Mouse (Mus musculus): ENCODE data around the gene Emg1. TPM values are rescaled to one million over a fixed set of nuclear protein-coding genes. Genes with fewer than 3 reads are reported as not detected.

Gene Emg1
- polyA plus RNA-seq, 1 experiment from 2014 or later: 253 TPM

DNA sequence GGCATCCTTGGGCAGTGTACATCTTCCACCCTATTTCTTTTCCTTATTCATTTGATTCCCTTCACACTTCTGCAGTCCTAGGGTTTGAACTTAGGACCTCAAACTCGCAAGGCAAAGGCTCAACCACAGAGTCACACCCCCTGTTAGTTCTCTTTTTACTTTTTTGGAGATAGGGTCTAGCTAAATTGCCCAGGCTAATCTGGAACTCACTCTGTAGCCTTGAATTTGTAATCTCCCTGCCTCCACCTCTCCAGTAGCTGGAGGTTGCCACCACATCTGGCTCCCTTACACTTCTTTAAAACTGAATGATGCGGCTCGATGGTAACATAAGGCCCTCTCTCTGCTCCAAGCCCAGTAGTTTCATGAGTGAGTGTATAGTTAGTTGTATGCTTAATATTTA, 22.4 kb upstream of the Emg1 start:
- no peak overlapping the region for H3K4me3 ChIP-seq (ENCODE audit: low read depth, low read length)
- ATAC-seq (ENCODE audit: insufficient number of reproducible peaks, low FRiP score, low TSS enrichment, low read depth) (no peak), DNase-seq (ENCODE audit: low spot score) (no peak)
- no peaks in the 10 kb centered on the region for H3K27me3 ChIP-seq (ENCODE audit: control insufficient read depth, insufficient read depth, low read length)
- no peak overlapping the region for H3K27ac ChIP-seq (replicated peaks; ENCODE audit: low read depth, low read length)
- H3K9ac ChIP-seq (ENCODE audit: low read length): no peak overlapping the region
- H3K4me2 ChIP-seq (ENCODE audit: low read depth, severe bottlenecking): no peak overlapping the region
- peaks cover 9% of the 10 kb centered on the region for H3K4me1 ChIP-seq (ENCODE audit: control insufficient read depth, insufficient read depth, low read length)
- 88% methylated on average over 3 of the region's 3 CpGs for WGBS
- no peaks in the 10 kb centered on the region for H3K36me3 ChIP-seq (ENCODE audit: control insufficient read depth, insufficient read depth, low read length)
- no peaks in the 10 kb centered on the region for H3K9me3 ChIP-seq (ENCODE audit: control insufficient read depth, low read length)

DNA sequence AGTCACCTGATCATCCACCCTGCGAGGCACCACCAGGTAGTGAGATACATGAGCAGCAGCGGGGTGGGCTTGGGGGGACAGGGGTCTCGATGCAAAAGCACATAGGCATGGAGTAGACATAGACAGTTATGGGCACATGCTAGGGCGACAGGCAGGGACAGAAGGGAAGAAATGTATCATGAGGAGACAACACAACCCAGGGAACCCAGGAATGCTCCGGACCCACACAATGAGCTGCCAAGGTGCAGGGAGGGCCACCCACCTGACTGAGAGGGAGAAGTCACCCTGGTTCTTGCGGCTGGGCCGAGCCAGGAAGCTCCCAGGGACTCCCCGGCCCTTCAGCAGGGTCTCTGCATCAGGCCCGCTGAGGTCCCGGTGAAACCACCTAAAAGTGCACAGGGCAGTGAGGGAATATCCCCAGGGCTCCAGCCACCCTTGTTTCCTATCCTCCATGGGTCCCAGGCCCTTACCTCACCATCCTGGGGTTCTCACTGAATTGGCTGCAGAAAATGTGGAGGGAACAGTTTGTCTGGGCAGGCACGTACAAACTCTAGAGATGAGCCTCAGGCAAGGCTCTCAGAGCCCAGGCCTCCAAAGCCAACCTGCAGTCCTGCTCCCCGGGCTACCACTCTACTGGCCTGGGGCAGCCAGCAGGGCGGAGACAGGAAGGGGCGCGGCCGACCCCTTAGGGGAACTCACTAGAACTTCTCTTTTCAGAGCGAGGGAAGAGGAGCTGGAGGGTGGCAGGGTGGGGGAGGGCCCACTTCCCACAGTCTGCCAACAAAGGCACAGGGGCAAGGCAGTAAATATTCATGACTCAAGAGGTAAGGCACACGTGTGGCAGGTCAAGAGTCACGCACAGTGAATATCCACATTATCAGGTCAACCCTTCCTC, 20.7 kb upstream of the Emg1 start:
- no peaks in the 10 kb centered on the region for H3K36me3 ChIP-seq (ENCODE audit: control insufficient read depth, insufficient read depth, low read length)
- no peak overlapping the region for H3K27ac ChIP-seq (replicated peaks; ENCODE audit: low read depth, low read length)
- H3K4me1 ChIP-seq (ENCODE audit: control insufficient read depth, insufficient read depth, low read length): peaks cover 9% of the 10 kb centered on the region
- 52% methylated on average over 19 of the region's 19 CpGs for WGBS
- DNase-seq (ENCODE audit: low spot score): no peak
- H3K4me3 ChIP-seq (ENCODE audit: low read depth, low read length): no peak overlapping the region
- H3K9me3 ChIP-seq (ENCODE audit: control insufficient read depth, low read length): no peaks in the 10 kb centered on the region
- H3K27me3 ChIP-seq (ENCODE audit: control insufficient read depth, insufficient read depth, low read length): no peaks in the 10 kb centered on the region
- H3K9ac ChIP-seq (ENCODE audit: low read length): 0 out of 2 replicates have a peak overlapping the region, but pooled peaks have one; percentile 27
- no peak overlapping the region; the same call in 1 of the 2 replicates for H3K4me2 ChIP-seq (ENCODE audit: low read depth, severe bottlenecking)
- ATAC-seq (ENCODE audit: insufficient number of reproducible peaks, low FRiP score, low TSS enrichment, low read depth): no peak

GRCm38 (mm10) chr6:124731038-124731437, 19.1 kb upstream of the Emg1 start:
- WGBS: 88% methylated on average over 7 of the region's 7 CpGs
- no peak overlapping the region for H3K27ac ChIP-seq (replicated peaks; ENCODE audit: low read depth, low read length)
- no peaks in the 10 kb centered on the region for H3K27me3 ChIP-seq (ENCODE audit: control insufficient read depth, insufficient read depth, low read length)
- no peak overlapping the region for H3K4me3 ChIP-seq (ENCODE audit: low read depth, low read length)
- no peak overlapping the region for H3K9ac ChIP-seq (ENCODE audit: low read length)
- H3K36me3 ChIP-seq (ENCODE audit: control insufficient read depth, insufficient read depth, low read length): no peaks in the 10 kb centered on the region
- no peak for ATAC-seq (ENCODE audit: insufficient number of reproducible peaks, low FRiP score, low TSS enrichment, low read depth)
- no peak overlapping the region for H3K4me2 ChIP-seq (ENCODE audit: low read depth, severe bottlenecking)
- no peak for DNase-seq (ENCODE audit: low spot score)
- no peaks in the 10 kb centered on the region for H3K9me3 ChIP-seq (ENCODE audit: control insufficient read depth, low read length)
- peaks cover 9% of the 10 kb centered on the region for H3K4me1 ChIP-seq (ENCODE audit: control insufficient read depth, insufficient read depth, low read length)

DNA sequence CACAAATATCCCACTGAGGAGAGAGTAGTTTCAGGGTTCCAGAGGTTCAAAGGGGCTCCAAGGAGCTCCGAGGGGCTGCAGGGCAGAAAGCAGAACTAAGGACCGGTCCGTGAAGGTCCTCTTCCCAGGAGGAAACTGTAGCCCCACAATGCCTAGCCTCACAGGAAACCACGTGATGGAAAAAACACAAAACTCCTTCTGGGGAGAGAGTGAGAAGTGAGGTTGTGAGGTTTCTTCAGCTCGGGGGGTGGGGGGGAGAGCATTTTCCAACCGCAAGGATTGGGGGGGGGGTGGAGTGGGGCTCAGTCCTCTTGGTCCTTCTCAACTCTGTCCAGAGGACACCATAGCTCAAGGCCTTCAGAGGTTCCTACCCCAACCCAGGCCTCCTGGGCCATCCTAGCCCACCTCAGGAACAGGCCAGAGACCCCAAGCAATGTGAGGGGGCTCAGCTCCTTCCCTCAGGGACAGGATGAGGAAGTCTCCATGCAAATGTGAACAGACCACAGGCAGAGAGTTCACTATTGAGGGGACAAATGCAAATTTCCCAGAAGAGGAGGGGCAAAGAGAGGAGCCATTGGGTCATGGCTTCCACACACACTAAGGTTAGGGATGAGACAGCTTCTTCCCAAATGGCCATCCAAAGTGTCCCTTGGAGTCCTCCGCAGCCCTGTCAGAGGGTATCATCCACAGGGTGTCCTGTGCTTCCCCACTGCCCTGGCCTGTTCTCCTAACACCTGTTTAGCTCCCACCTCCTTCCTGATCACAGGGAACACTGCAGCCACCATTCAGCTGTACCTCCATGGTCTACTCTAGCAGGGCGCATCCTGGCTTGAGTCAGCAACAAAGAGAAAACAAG, 18.1 kb upstream of the Emg1 start:
- no peak overlapping the region for H3K9ac ChIP-seq (ENCODE audit: low read length)
- H3K4me2 ChIP-seq (ENCODE audit: low read depth, severe bottlenecking): no peak overlapping the region
- no peaks in the 10 kb centered on the region for H3K9me3 ChIP-seq (ENCODE audit: control insufficient read depth, low read length)
- H3K4me1 ChIP-seq (ENCODE audit: control insufficient read depth, insufficient read depth, low read length): peaks cover 9% of the 10 kb centered on the region
- H3K36me3 ChIP-seq (ENCODE audit: control insufficient read depth, insufficient read depth, low read length): no peaks in the 10 kb centered on the region
- no peak overlapping the region for H3K4me3 ChIP-seq (ENCODE audit: low read depth, low read length)
- 86% methylated on average over 8 of the region's 8 CpGs for WGBS
- no peaks in the 10 kb centered on the region for H3K27me3 ChIP-seq (ENCODE audit: control insufficient read depth, insufficient read depth, low read length)
- ATAC-seq (ENCODE audit: insufficient number of reproducible peaks, low FRiP score, low TSS enrichment, low read depth) (no peak), DNase-seq (ENCODE audit: low spot score) (no peak)
- no peak overlapping the region for H3K27ac ChIP-seq (replicated peaks; ENCODE audit: low read depth, low read length)

- 88% methylated on average over 10 of the region's 10 CpGs for WGBS
Observed at GRCm38 (mm10) chr6:124728621-124729020, 16.6 kb upstream of the Emg1 start.

DNA sequence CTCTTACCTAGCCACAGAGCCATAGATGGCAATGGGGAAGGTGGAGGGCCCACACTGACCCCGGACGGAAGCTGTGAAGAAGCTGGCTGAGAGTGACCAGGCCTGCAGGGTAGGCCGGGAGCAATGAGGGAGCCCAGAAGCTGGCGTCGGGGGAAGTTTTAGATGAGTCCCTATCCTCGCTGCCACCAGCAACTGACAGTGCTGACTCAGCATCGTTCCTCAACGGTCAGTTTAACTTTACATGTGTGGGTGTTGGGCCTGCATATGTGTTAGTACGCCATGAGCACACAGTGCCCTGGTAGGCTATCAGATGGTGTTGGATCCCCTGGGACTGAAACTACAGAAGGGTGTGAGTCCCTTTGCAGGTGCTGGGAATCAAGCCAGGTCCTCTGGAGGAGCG, 12.5 kb upstream of the Emg1 start:
- no peak overlapping the region for H3K4me2 ChIP-seq (ENCODE audit: low read depth, severe bottlenecking)
- WGBS: 90% methylated on average over 10 of the region's 10 CpGs
- no peak overlapping the region for H3K27ac ChIP-seq (replicated peaks; ENCODE audit: low read depth, low read length)
- H3K4me3 ChIP-seq (ENCODE audit: low read depth, low read length): no peak overlapping the region
- no peaks in the 10 kb centered on the region for H3K27me3 ChIP-seq (ENCODE audit: control insufficient read depth, insufficient read depth, low read length)
- no peaks in the 10 kb centered on the region for H3K9me3 ChIP-seq (ENCODE audit: control insufficient read depth, low read length)
- no peak for ATAC-seq (ENCODE audit: insufficient number of reproducible peaks, low FRiP score, low TSS enrichment, low read depth)
- H3K4me1 ChIP-seq (ENCODE audit: control insufficient read depth, insufficient read depth, low read length): no peaks in the 10 kb centered on the region
- no peaks in the 10 kb centered on the region for H3K36me3 ChIP-seq (ENCODE audit: control insufficient read depth, insufficient read depth, low read length)
- no peak for DNase-seq (ENCODE audit: low spot score)
- H3K9ac ChIP-seq (ENCODE audit: low read length): no peak overlapping the region

More at GRCm38 (mm10) chr6:124728621-124729020, 16.6 kb upstream of the Emg1 start:
- Histone ChIP-seq H3K27ac (replicated peaks; ENCODE audit: low read depth, low read length) (no peak overlapping the region), H3K9me3 (ENCODE audit: control insufficient read depth, low read length) (no peaks in the 10 kb centered on the region), H3K4me2 (ENCODE audit: low read depth, severe bottlenecking) (no peak overlapping the region), H3K27me3 (ENCODE audit: control insufficient read depth, insufficient read depth, low read length) (no peaks in the 10 kb centered on the region), H3K4me1 (ENCODE audit: control insufficient read depth, insufficient read depth, low read length) (peaks cover 9% of the 10 kb centered on the region), H3K36me3 (ENCODE audit: control insufficient read depth, insufficient read depth, low read length) (no peaks in the 10 kb centered on the region), H3K4me3 (ENCODE audit: low read depth, low read length) (no peak overlapping the region), H3K9ac (ENCODE audit: low read length) (no peak overlapping the region)
- DNase-seq (ENCODE audit: low spot score): no peak
- ATAC-seq (ENCODE audit: insufficient number of reproducible peaks, low FRiP score, low TSS enrichment, low read depth): no peak

GRCm38 (mm10) chr6:124723541-124723940, 11.6 kb upstream of the Emg1 start:
- Histone ChIP-seq H3K4me1 (ENCODE audit: control insufficient read depth, insufficient read depth, low read length) (no peaks in the 10 kb centered on the region), H3K4me3 (ENCODE audit: low read depth, low read length) (no peak overlapping the region), H3K27ac (replicated peaks; ENCODE audit: low read depth, low read length) (no peak overlapping the region), H3K9me3 (ENCODE audit: control insufficient read depth, low read length) (no peaks in the 10 kb centered on the region), H3K36me3 (ENCODE audit: control insufficient read depth, insufficient read depth, low read length) (no peaks in the 10 kb centered on the region), H3K4me2 (ENCODE audit: low read depth, severe bottlenecking) (no peak overlapping the region), H3K9ac (ENCODE audit: low read length) (no peak overlapping the region), H3K27me3 (ENCODE audit: control insufficient read depth, insufficient read depth, low read length) (no peaks in the 10 kb centered on the region)
- no peak for DNase-seq (ENCODE audit: low spot score)
- no peak for ATAC-seq (ENCODE audit: insufficient number of reproducible peaks, low FRiP score, low TSS enrichment, low read depth)
- 78% methylated on average over 8 of the region's 8 CpGs for WGBS

GRCm38 (mm10) chr6:124722876-124723473, 11.0 kb upstream of the Emg1 start:
- Histone ChIP-seq H3K9ac (ENCODE audit: low read length) (no peak overlapping the region), H3K4me2 (ENCODE audit: low read depth, severe bottlenecking) (no peak overlapping the region), H3K36me3 (ENCODE audit: control insufficient read depth, insufficient read depth, low read length) (no peaks in the 10 kb centered on the region; the same call in 1 of the 2 replicates), H3K4me1 (ENCODE audit: control insufficient read depth, insufficient read depth, low read length) (no peaks in the 10 kb centered on the region), H3K27ac (replicated peaks; ENCODE audit: low read depth, low read length) (no peak overlapping the region), H3K27me3 (ENCODE audit: control insufficient read depth, insufficient read depth, low read length) (no peaks in the 10 kb centered on the region), H3K4me3 (ENCODE audit: low read depth, low read length) (no peak overlapping the region), H3K9me3 (ENCODE audit: control insufficient read depth, low read length) (no peaks in the 10 kb centered on the region)
- WGBS: 92% methylated on average over 6 of the region's 6 CpGs
- no peak for DNase-seq (ENCODE audit: low spot score)
- no peak for ATAC-seq (ENCODE audit: insufficient number of reproducible peaks, low FRiP score, low TSS enrichment, low read depth)
